Mouse (Mus musculus) stomach, embryonic 16.5 days (tissue): ENCODE measurements around the gene Fbxo21. TPM values are rescaled to one million over a fixed set of nuclear protein-coding genes. Genes with fewer than 3 reads are reported as not detected.
A peak's percentile ranks its signal among the peaks of the same experiment; 100 is the strongest.

ENCODE experiments used
- ATAC-seq: fragments of 200-750 bp; cut with Nextera tagmentation; 2 replicates; pipeline ENCODE4 v1.8.0; 2017; ENCODE audit warnings: moderate number of reproducible peaks, moderate TSS enrichment; ENCODE audit not compliant: insufficient read depth, low FRiP score
- H3K27ac ChIP-seq: fragments of 300-500 bp; sonication (generic); 2 replicates; pipeline ENCODE4 v1.5.1; 2014; ENCODE audit warnings: low read length
- H3K27me3 ChIP-seq: fragments of 300-500 bp; sonication (generic); 2 replicates; pipeline ENCODE4 v1.6.1; 2014; ENCODE audit warnings: low read length, control low read depth, mixed read lengths; ENCODE audit not compliant: control insufficient read depth, insufficient read depth
- H3K36me3 ChIP-seq: fragments of 300-500 bp; sonication (generic); 2 replicates; pipeline ENCODE4 v1.6.1; 2014; ENCODE audit warnings: low read length; ENCODE audit not compliant: control insufficient read depth, insufficient read depth
- H3K4me1 ChIP-seq: fragments of 300-500 bp; sonication (generic); 2 replicates; pipeline ENCODE4 v1.6.1; 2014; ENCODE audit warnings: low read length, control low read depth, mixed read lengths; ENCODE audit not compliant: control insufficient read depth, insufficient read depth
- H3K4me2 ChIP-seq: fragments of 300-500 bp; sonication (generic); 2 replicates; pipeline ENCODE4 v1.6.1; 2014; ENCODE audit warnings: low read depth, low read length, mixed read lengths
- H3K4me3 ChIP-seq: fragments of 300-500 bp; sonication (generic); replicated peaks from 2 replicates; pipeline ENCODE4 v1.5.1; 2014; ENCODE audit warnings: mild to moderate bottlenecking, low read length
- H3K9ac ChIP-seq: fragments of 300-500 bp; sonication (generic); 2 replicates; pipeline ENCODE4 v1.6.1; 2014; ENCODE audit warnings: low read length
- H3K9me3 ChIP-seq: fragments of 300-500 bp; sonication (generic); replicated peaks from 2 replicates; pipeline ENCODE4 v1.6.1; 2016; ENCODE audit warnings: low read length, control low read depth; ENCODE audit not compliant: control insufficient read depth
- WGBS: fragments of 180-500 bp; shearing (Covaris S2); extraction: QIAGEN DNeasy Blood & Tissue Kit; methylation state at CpG from one replicate; pipeline ENCODE4 v1.1.7; 2014; 5-methylcytosine and 5-hydroxymethylcytosine counted together
- polyA plus RNA-seq: library from polyadenylated mRNA; unstranded; fragments of >200 nt; fragmentation: Nextera tagmentation; extraction: Ambion mirVana; gene quantifications from 2 replicates; pipeline ENCODE4 v1.2.1, GENCODE M21; 2015

Gene Fbxo21
- polyA plus RNA-seq, 1 experiment from 2014 or later: 56.7 TPM

GRCm38 (mm10) chr5:118002059-118002458, 25.5 kb downstream of the Fbxo21 start:
- WGBS: 39% methylated on average over 9 of the region's 9 CpGs
- peaks cover 12% of the 10 kb centered on the region for H3K36me3 ChIP-seq
- no peak overlapping the region for H3K9ac ChIP-seq
- no peak overlapping the region for H3K27ac ChIP-seq
- H3K4me2 ChIP-seq: no peak overlapping the region
- no peak overlapping the region for H3K4me3 ChIP-seq
- H3K27me3 ChIP-seq: no peaks in the 10 kb centered on the region
- 0 out of 2 replicates have a peak, but pooled peaks cover 1% of the 10 kb centered on the region for H3K4me1 ChIP-seq
- H3K9me3 ChIP-seq: no peaks in the 10 kb centered on the region
- ATAC-seq: no peak

- no peak overlapping the region for H3K4me3 ChIP-seq
- no peak; the same call in 1 of the 2 replicates for ATAC-seq
- H3K36me3 ChIP-seq: peaks cover 19% of the 10 kb centered on the region
- no peak overlapping the region for H3K4me2 ChIP-seq
- no peaks in the 10 kb centered on the region for H3K4me1 ChIP-seq
- WGBS: 76% methylated on average over 8 of the region's 8 CpGs
- H3K27me3 ChIP-seq: no peaks in the 10 kb centered on the region
- H3K9me3 ChIP-seq: no peaks in the 10 kb centered on the region
- H3K27ac ChIP-seq: no peak overlapping the region
- no peak overlapping the region for H3K9ac ChIP-seq
Observed at GRCm38 (mm10) chr5:118004619-118005018, 28.1 kb downstream of the Fbxo21 start.

DNA sequence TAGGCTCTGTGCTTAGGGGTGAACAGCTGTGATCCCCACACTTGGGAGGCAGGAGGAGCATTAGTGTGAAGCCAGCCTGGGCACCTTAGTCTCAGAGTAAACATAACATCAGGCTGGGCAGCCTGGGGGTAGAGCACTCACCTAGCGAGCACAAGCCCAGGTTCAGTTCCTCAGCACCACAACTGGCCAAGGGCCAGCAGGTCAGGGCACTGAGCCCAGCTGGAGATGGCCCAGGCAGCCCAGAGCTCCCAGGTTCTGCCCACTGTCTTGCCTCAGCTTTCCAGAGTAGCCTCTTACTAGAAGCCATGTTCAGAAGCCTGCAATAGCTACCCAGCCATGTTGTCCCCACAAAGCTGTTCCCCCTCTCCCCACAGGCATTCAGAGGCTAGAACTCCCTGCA, 29.2 kb downstream of the Fbxo21 start:
- H3K4me3 ChIP-seq: no peak overlapping the region
- no peaks in the 10 kb centered on the region for H3K9me3 ChIP-seq
- ATAC-seq: no peak
- H3K27me3 ChIP-seq: no peaks in the 10 kb centered on the region
- no peak overlapping the region for H3K9ac ChIP-seq
- H3K27ac ChIP-seq: no peak overlapping the region
- no peak overlapping the region for H3K4me2 ChIP-seq
- H3K36me3 ChIP-seq: peaks cover 15% of the 10 kb centered on the region
- peaks cover 3% of the 10 kb centered on the region; the same call in 1 of the 2 replicates for H3K4me1 ChIP-seq
- WGBS: 80% methylated on average over 1 of the region's 1 CpGs

DNA sequence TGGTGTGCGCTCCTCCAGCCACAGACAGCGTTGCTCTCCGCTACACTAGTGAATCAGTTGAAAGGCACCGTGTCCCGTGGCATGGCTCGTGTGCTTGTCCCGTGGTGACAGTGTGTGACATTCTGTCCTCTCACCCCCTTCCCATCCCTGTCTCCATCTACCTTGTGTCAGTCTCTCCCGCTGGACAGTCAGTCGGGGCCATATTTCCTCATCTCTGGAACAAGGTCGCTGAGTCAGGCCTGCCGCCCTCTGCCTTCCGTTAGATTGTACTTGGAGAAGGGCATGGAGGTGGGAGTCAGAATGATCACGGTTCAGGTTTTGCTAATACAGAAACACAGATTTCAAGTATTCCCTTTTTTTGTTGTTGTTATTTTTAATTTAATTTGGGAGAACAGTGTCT, 31.8 kb downstream of the Fbxo21 start:
- 88% methylated on average over 13 of the region's 13 CpGs for WGBS
- H3K4me3 ChIP-seq: no peak overlapping the region
- no peaks in the 10 kb centered on the region for H3K27me3 ChIP-seq
- no peak overlapping the region for H3K27ac ChIP-seq
- no peak for ATAC-seq
- no peak overlapping the region for H3K4me2 ChIP-seq
- peaks cover 7% of the 10 kb centered on the region; the same call in 1 of the 2 replicates for H3K36me3 ChIP-seq
- H3K9me3 ChIP-seq: no peaks in the 10 kb centered on the region
- H3K9ac ChIP-seq: no peak overlapping the region
- H3K4me1 ChIP-seq: peaks cover 3% of the 10 kb centered on the region; the same call in 1 of the 2 replicates

DNA sequence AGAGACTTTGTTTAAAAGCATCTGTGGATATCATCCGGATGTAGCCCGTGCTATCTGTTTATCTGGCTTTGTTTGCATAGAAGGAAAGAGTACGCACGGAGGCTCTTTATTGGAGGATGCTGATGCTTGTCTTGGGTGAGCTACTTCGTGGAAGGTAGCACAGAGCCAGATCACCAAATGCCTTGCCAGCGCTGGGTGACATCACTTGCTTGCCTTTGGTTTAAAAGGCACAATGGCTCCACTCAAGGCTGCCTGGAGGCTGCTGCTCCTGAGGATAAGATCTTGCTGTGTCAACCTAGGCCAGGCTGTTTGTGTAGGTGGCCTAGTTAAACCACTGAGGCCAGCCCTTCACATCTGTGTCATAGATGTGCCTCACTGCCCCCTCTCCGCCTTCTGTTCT, 34.3 kb downstream of the Fbxo21 start:
- no peaks in the 10 kb centered on the region for H3K27me3 ChIP-seq
- peak overlapping the region; percentile 58 for H3K27ac ChIP-seq
- ATAC-seq: peak; percentile 18; the same call in 1 of the 2 replicates

DNA sequence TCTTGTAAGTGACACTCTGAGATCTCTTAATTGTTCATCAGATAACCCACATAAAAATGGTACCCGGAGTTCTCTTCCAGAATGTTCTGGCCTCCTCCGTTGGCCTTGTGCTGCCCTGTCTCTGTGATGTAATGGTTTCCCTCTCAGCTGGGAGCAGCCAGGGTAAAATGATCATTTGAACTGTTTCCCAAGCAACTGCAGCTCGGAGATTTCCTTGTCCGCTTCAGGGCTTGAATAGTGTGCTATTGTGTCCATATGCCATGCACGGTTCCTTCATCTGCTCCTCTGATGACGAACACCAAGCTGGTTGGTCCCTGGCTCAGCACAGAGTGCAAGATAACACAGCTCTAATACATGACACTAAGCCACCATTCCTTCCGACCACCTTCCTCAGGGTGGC, 35.3 kb downstream of the Fbxo21 start:
- Histone ChIP-seq H3K9me3 (no peaks in the 10 kb centered on the region), H3K4me2 (no peak overlapping the region), H3K27ac (no peak overlapping the region), H3K9ac (no peak overlapping the region), H3K36me3 (peaks cover 7% of the 10 kb centered on the region; the same call in 1 of the 2 replicates), H3K4me1 (peaks cover 7% of the 10 kb centered on the region; the same call in 1 of the 2 replicates), H3K27me3 (no peaks in the 10 kb centered on the region), H3K4me3 (no peak overlapping the region)
- 75% methylated on average over 7 of the region's 7 CpGs for WGBS
- no peak for ATAC-seq

More for the DNA sequence above, 34.3 kb downstream of the Fbxo21 start:
- H3K4me3 ChIP-seq: no peak overlapping the region
- WGBS: 47% methylated on average over 7 of the region's 7 CpGs
- H3K4me1 ChIP-seq: peaks cover 7% of the 10 kb centered on the region; the same call in 1 of the 2 replicates
- no peak overlapping the region for H3K9ac ChIP-seq
- H3K4me2 ChIP-seq: no peak overlapping the region
- peaks cover 7% of the 10 kb centered on the region; the same call in 1 of the 2 replicates for H3K36me3 ChIP-seq
- H3K9me3 ChIP-seq: no peaks in the 10 kb centered on the region

DNA sequence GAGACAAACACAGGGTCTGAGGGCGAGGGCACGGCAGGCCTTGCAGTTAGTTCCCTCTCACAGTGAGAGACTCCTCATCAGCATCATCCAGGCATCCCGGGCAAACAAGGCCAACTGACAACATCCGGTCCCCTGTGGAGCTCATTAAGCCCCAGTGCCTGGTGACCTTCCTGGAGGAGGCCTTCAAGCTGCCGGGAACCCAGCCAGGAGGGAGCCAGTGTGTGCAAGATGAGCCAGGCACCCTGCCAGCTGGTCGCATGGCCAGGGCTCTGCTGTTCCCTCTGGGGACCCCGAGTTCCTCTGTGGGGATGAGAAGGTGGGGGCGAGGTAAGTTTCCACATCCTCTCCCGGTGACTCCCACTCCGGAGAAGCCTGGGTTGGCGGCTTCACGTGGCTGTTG, 38.5 kb downstream of the Fbxo21 start:
- no peak overlapping the region for H3K9ac ChIP-seq
- no peak overlapping the region for H3K4me2 ChIP-seq
- no peak overlapping the region for H3K27ac ChIP-seq
- H3K27me3 ChIP-seq: no peaks in the 10 kb centered on the region
- 21% methylated on average over 12 of the region's 12 CpGs for WGBS
- H3K4me1 ChIP-seq: peaks cover 7% of the 10 kb centered on the region; the same call in 1 of the 2 replicates
- no peaks in the 10 kb centered on the region for H3K9me3 ChIP-seq
- H3K4me3 ChIP-seq: no peak overlapping the region
- no peak for ATAC-seq
- H3K36me3 ChIP-seq: no peaks in the 10 kb centered on the region

GRCm38 (mm10) chr5:118015669-118016068, 39.1 kb downstream of the Fbxo21 start:
- H3K27me3 ChIP-seq: no peaks in the 10 kb centered on the region
- no peaks in the 10 kb centered on the region for H3K9me3 ChIP-seq
- H3K4me1 ChIP-seq: 0 out of 2 replicates have a peak, but pooled peaks cover 4% of the 10 kb centered on the region
- 82% methylated on average over 2 of the region's 2 CpGs for whole genome bisulfite sequencing
- H3K27ac ChIP-seq: no peak overlapping the region
- no peak overlapping the region for H3K4me2 ChIP-seq
- H3K9ac ChIP-seq: no peak overlapping the region
- ATAC-seq: no peak
- no peaks in the 10 kb centered on the region for H3K36me3 ChIP-seq
- no peak overlapping the region for H3K4me3 ChIP-seq

DNA sequence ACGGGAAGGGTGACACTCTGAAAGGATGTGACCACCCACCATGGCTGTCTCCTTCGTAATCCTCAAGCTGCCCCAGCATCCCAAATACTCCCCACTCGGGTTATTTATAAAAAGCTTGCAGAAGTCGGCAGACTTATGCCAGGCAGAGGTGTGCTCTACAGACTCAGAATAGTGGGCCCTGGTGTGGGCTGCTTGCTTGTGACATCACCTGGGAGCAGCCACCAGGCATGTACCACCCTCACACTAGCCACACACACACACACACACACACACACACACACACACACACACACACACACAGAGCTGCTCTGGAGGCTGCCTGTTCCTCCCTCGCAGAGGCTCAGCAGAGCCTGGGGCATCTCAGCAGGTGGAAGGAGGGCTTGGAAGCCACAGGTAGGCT, 41.0 kb downstream of the Fbxo21 start:
- Histone ChIP-seq H3K9ac (no peak overlapping the region), H3K36me3 (no peaks in the 10 kb centered on the region), H3K9me3 (no peaks in the 10 kb centered on the region), H3K4me3 (no peak overlapping the region), H3K4me2 (no peak overlapping the region), H3K27ac (no peak overlapping the region), H3K27me3 (no peaks in the 10 kb centered on the region), H3K4me1 (0 out of 2 replicates have a peak, but pooled peaks cover 4% of the 10 kb centered on the region)
- ATAC-seq: no peak
- WGBS: 59% methylated on average over 5 of the region's 5 CpGs
